In the genomic region with DNA sequence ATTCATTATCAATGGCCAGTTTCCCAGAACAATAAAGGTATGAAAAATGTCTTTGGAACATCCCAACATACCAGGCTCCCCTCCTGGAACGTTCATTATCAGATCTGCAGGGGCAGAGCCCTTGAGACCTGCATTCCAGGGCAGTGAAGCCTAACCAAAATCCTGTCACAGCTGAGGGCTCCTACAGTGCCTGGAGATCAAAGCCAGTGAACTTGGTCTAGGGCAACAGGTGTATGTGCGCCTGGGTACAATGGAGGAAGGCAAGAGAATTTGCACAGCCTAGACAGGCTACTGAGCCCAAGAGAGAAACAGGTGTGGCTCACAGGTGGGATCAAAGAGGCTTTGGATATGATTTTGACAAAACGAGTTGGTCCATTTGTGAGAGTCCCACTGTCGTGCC, we compare ENCODE assay signal across 30 mouse cellular contexts.
DNase-seq lines count a peak whose midpoint lies in the region; ATAC-seq and TF ChIP-seq lines count a peak whose summit lies in the region.
"Had no signal": no experiment of that assay in that cellular context is flagged by ENCODE, and none has a peak within 500 bp of the region (broad histone marks: within the 10 kb centered on the region; RNA-seq: fewer than 3 reads in every experiment).

No protein-coding gene starts in this region.

- H3K27me3 ChIP-seq in forebrain, embryonic 11.5 days (ENCODE audit: control insufficient read depth, insufficient read depth, low read length) = no peaks in the 10 kb centered on the region
- H3K27me3 ChIP-seq in forebrain, postnatal 0 days (ENCODE audit: insufficient read depth, low read length) = no peaks in the 10 kb centered on the region
- H3K27me3 ChIP-seq in kidney, embryonic 16.5 days (ENCODE audit: insufficient read depth, low read length) = no peaks in the 10 kb centered on the region
- no peaks in the 10 kb centered on the region for H3K27me3 ChIP-seq in neural tube, embryonic 15.5 days (replicated peaks)
- H3K27me3 ChIP-seq: embryonic facial prominence, embryonic 15.5 days; forebrain, embryonic 15.5 days; limb, embryonic 15.5 days; lung, embryonic 15.5 days had no signal

- DNase-seq in forebrain, embryonic 11.5 days (ENCODE audit: low spot score) = no peak
- DNase-seq in forebrain, postnatal 0 days = no peak
- DNase-seq in kidney, adult 8-10 months = no peak
- DNase-seq in thymus, postnatal 14 days = peak; percentile 11
- no peak for DNase-seq in thymus, postnatal 10 days (ENCODE audit: low spot score in 2 of 2)
- DNase-seq in mesoderm, embryonic 11.5 days (ENCODE audit: low read depth, low spot score) = peak; percentile 41
- DNase-seq: adrenal gland, postnatal 14 days; cerebellum, adult 11 months; cerebellum, adult 9-10 months; cerebellum, postnatal 36 days; gastrocnemius, adult 2 months; gastrocnemius, postnatal 36 days; heart, adult 18-20 months; heart, postnatal 36 days; layer of hippocampus, postnatal 36 days; retina, postnatal 1 day; right cerebral cortex, postnatal 14 days had no signal

- no peaks in the 10 kb centered on the region for H3K4me1 ChIP-seq in forebrain, embryonic 11.5 days (replicated peaks; ENCODE audit: control insufficient read depth, insufficient read depth, low read length)
- H3K4me1 ChIP-seq in forebrain, postnatal 0 days (ENCODE audit: insufficient read depth) = peaks cover 11% of the 10 kb centered on the region; the same call in 1 of the 2 replicates
- peaks cover 47% of the 10 kb centered on the region for H3K4me1 ChIP-seq in kidney, embryonic 16.5 days (ENCODE audit: insufficient read depth, low read length)
- H3K4me1 ChIP-seq in neural tube, embryonic 15.5 days = peaks cover 22% of the 10 kb centered on the region

- TF ChIP-seq CTCF in forebrain, postnatal 0 days (IDR thresholded peaks at IDR 0.05; ENCODE audit: low read depth) = no peak

- H3K9me3 ChIP-seq in forebrain, embryonic 11.5 days (ENCODE audit: control insufficient read depth, low read length) = no peaks in the 10 kb centered on the region
- H3K9me3 ChIP-seq in forebrain, postnatal 0 days (ENCODE audit: low read length) = no peaks in the 10 kb centered on the region
- no peaks in the 10 kb centered on the region; the same call in 1 of the 2 replicates for H3K9me3 ChIP-seq in kidney, embryonic 16.5 days (ENCODE audit: low read length)
- H3K9me3 ChIP-seq in neural tube, embryonic 15.5 days (replicated peaks) = no peaks in the 10 kb centered on the region
- H3K9me3 ChIP-seq: embryonic facial prominence, embryonic 15.5 days; forebrain, embryonic 15.5 days; G1E; hindbrain, embryonic 13.5 days; limb, embryonic 10.5 days; limb, embryonic 15.5 days; lung, embryonic 15.5 days; midbrain, embryonic 12.5 days had no signal

- no peak overlapping the region for H3K9ac ChIP-seq in forebrain, embryonic 11.5 days (ENCODE audit: low read length)
- H3K9ac ChIP-seq in forebrain, postnatal 0 days = no peak overlapping the region
- H3K9ac ChIP-seq in kidney, embryonic 16.5 days (replicated peaks; ENCODE audit: low read length) = no peak overlapping the region
- H3K9ac ChIP-seq in neural tube, embryonic 15.5 days (replicated peaks) = no peak overlapping the region
- H3K9ac ChIP-seq: embryonic facial prominence, embryonic 15.5 days; forebrain, embryonic 15.5 days; hindbrain, embryonic 13.5 days; limb, embryonic 15.5 days; liver, embryonic 14.5 days; lung, embryonic 15.5 days; midbrain, embryonic 12.5 days had no signal

- H3K36me3 ChIP-seq in forebrain, embryonic 11.5 days (ENCODE audit: control insufficient read depth, insufficient read depth, low read length) = no peaks in the 10 kb centered on the region
- H3K36me3 ChIP-seq in forebrain, postnatal 0 days (ENCODE audit: insufficient read depth) = no peaks in the 10 kb centered on the region
- H3K36me3 ChIP-seq in kidney, embryonic 16.5 days (ENCODE audit: insufficient read depth, low read length) = no peaks in the 10 kb centered on the region
- no peaks in the 10 kb centered on the region for H3K36me3 ChIP-seq in neural tube, embryonic 15.5 days
- H3K36me3 ChIP-seq: embryonic facial prominence, embryonic 15.5 days; forebrain, embryonic 15.5 days; G1E; hindbrain, embryonic 13.5 days; limb, embryonic 10.5 days; limb, embryonic 15.5 days; lung, embryonic 15.5 days; midbrain, embryonic 12.5 days had no signal

- H3K27ac ChIP-seq in forebrain, embryonic 11.5 days (ENCODE audit: low read depth, low read length) = no peak overlapping the region
- no peak overlapping the region for H3K27ac ChIP-seq in forebrain, postnatal 0 days (ENCODE audit: low read depth, low read length)
- H3K27ac ChIP-seq in kidney, embryonic 16.5 days (ENCODE audit: low read length) = peak overlapping the region; percentile 49
- H3K27ac ChIP-seq in neural tube, embryonic 15.5 days (replicated peaks) = no peak overlapping the region
- H3K27ac ChIP-seq: embryonic facial prominence, embryonic 15.5 days; forebrain, embryonic 15.5 days; gastrocnemius, adult 2 months; hindbrain, embryonic 13.5 days; limb, embryonic 10.5 days; limb, embryonic 15.5 days; liver, embryonic 14.5 days; lung, embryonic 15.5 days; midbrain, embryonic 12.5 days had no signal

- 0 out of 2 replicates have a peak, but pooled peaks have one; percentile 44 for ATAC-seq in forebrain, embryonic 11.5 days (replicated peaks; ENCODE audit: low FRiP score)
- no peak for ATAC-seq in forebrain, postnatal 0 days
- peak; percentile 93 for ATAC-seq in kidney, embryonic 16.5 days (ENCODE audit: low FRiP score, low TSS enrichment)
- no peak for ATAC-seq in neural tube, embryonic 15.5 days (ENCODE audit: low FRiP score)
- ATAC-seq: intestine, postnatal 0 days had no signal

- no peak overlapping the region for H3K4me2 ChIP-seq in forebrain, embryonic 11.5 days (ENCODE audit: low read depth, low read length, severe bottlenecking)
- no peak overlapping the region for H3K4me2 ChIP-seq in forebrain, postnatal 0 days (ENCODE audit: low read depth)
- H3K4me2 ChIP-seq in kidney, embryonic 16.5 days (replicated peaks; ENCODE audit: low read depth, low read length) = no peak overlapping the region
- no peak overlapping the region for H3K4me2 ChIP-seq in neural tube, embryonic 15.5 days
- H3K4me2 ChIP-seq: heart, embryonic 11.5 days; hindbrain, embryonic 13.5 days; limb, embryonic 15.5 days; lung, embryonic 15.5 days; midbrain, embryonic 12.5 days had no signal

- H3K4me3 ChIP-seq in forebrain, embryonic 11.5 days (ENCODE audit: low read depth, low read length) = no peak overlapping the region
- no peak overlapping the region for H3K4me3 ChIP-seq in forebrain, postnatal 0 days (ENCODE audit: low read depth, low read length)
- H3K4me3 ChIP-seq in kidney, embryonic 16.5 days (ENCODE audit: low read length) = no peak overlapping the region
- no peak overlapping the region for H3K4me3 ChIP-seq in neural tube, embryonic 15.5 days (replicated peaks)
- H3K4me3 ChIP-seq: embryonic facial prominence, embryonic 15.5 days; forebrain, embryonic 15.5 days; gastrocnemius, adult 2 months; hindbrain, embryonic 13.5 days; limb, embryonic 10.5 days; limb, embryonic 15.5 days; lung, embryonic 15.5 days; midbrain, embryonic 12.5 days had no signal

- WGBS in forebrain, embryonic 11.5 days = 57% methylated on average over 4 of the region's 4 CpGs
- 49% methylated on average over 4 of the region's 4 CpGs for WGBS in forebrain, postnatal 0 days
- WGBS in kidney, embryonic 16.5 days = 21% methylated on average over 4 of the region's 4 CpGs
- 64% methylated on average over 4 of the region's 4 CpGs for WGBS in neural tube, embryonic 15.5 days

Comparison
In these comparisons a context has a peak if more than half of its experiments do, and no peak if none do; other contexts are left out.
1. ATAC-seq: peak in forebrain, embryonic 11.5 days (single experiment) and kidney, embryonic 16.5 days (single experiment); none in forebrain, postnatal 0 days (single experiment) and neural tube, embryonic 15.5 days (single experiment).
2. DNase-seq: peak in thymus, postnatal 14 days (single experiment) and mesoderm, embryonic 11.5 days (single experiment); none in forebrain, embryonic 11.5 days (single experiment), forebrain, postnatal 0 days (single experiment), kidney, adult 8-10 months (0 of 2) and thymus, postnatal 10 days (0 of 2).